Mouse (Mus musculus) urinary bladder, adult 18-20 months (tissue): Measurements from ENCODE around the gene Vmn1r175.
"Not testable (repeated sequence)": the region's sequence is repeated elsewhere in the genome, so short reads cannot be mapped to it uniquely, and the experiment has no call there.

Experiments
- DNase-seq, 2 experiments: peaks; one replicate each; pipeline ENCODE4 v3.0.0; 2022; ENCODE audit warnings: low spot score in 2 of 2, mixed read lengths in 2 of 2

Vmn1r175 gene

GRCm38 (mm10) chr7:23810543-23810942 lies at the start of gene Vmn1r175:
TSS of gene Vmn1r175 (minus strand) at chr7:23810643.
- not testable (repeated sequence) for DNase-seq

- DNase-seq, result not testable (repeated sequence)
These were observed 26.8 kb upstream of the Vmn1r175 start, which contains the start of gene Vmn1r176 for GRCm38 (mm10) chr7:23837272-23837671. TSS of gene Vmn1r176 (minus strand) at chr7:23837372.

GRCm38 (mm10) chr7:23784526-23784925 lies 25.9 kb downstream of the Vmn1r175 start:
- DNase-seq, result no peak
